Mouse (Mus musculus) embryonic facial prominence, embryonic 14.5 days (tissue): ENCODE measurements around the gene Pik3r4. TPM values are rescaled to one million over a fixed set of nuclear protein-coding genes. Genes with fewer than 3 reads are reported as not detected.

Source experiments
- ATAC-seq: fragments of 200-750 bp; cut with Nextera tagmentation; 2 replicates; pipeline ENCODE4 v1.8.0; 2017; ENCODE audit warnings: low read depth, moderate number of reproducible peaks, moderate TSS enrichment
- DNase-seq: peaks from one replicate; pipeline ENCODE4 v3.0.0-alpha.2; 2015; ENCODE audit warnings: low spot score
- H3K27ac ChIP-seq: fragments of 300-500 bp; sonication (generic); replicated peaks from 2 replicates; pipeline ENCODE4 v1.5.1; 2014; ENCODE audit warnings: low read depth, mild to moderate bottlenecking, low read length, moderate library complexity
- H3K27me3 ChIP-seq: fragments of 300-500 bp; sonication (generic); replicated peaks from 2 replicates; pipeline ENCODE4 v1.6.1; 2014; ENCODE audit warnings: low read length; ENCODE audit not compliant: control insufficient read depth, insufficient read depth
- H3K36me3 ChIP-seq: fragments of 300-500 bp; sonication (generic); 2 replicates; pipeline ENCODE4 v1.6.1; 2014; ENCODE audit warnings: low read length, mixed read lengths; ENCODE audit not compliant: control insufficient read depth, insufficient read depth
- H3K4me1 ChIP-seq: fragments of 300-500 bp; sonication (generic); 2 replicates; pipeline ENCODE4 v1.6.1; 2014; ENCODE audit warnings: antibody characterized with exemption, low read length; ENCODE audit not compliant: control insufficient read depth, insufficient read depth
- H3K4me2 ChIP-seq: fragments of 300-500 bp; sonication (generic); 2 replicates; pipeline ENCODE4 v1.6.1; 2014; ENCODE audit warnings: low read depth, mild to moderate bottlenecking, low read length, moderate library complexity, mixed read lengths
- H3K4me3 ChIP-seq: fragments of 300-500 bp; sonication (generic); 2 replicates; pipeline ENCODE4 v1.5.1; 2014; ENCODE audit warnings: low read depth, mild to moderate bottlenecking, low read length
- H3K9ac ChIP-seq: fragments of 300-500 bp; sonication (generic); 2 replicates; pipeline ENCODE4 v1.6.1; 2014; ENCODE audit warnings: low read depth, mild to moderate bottlenecking, low read length, moderate library complexity, mixed read lengths
- H3K9me3 ChIP-seq: fragments of 300-500 bp; sonication (generic); 2 replicates; pipeline ENCODE4 v1.6.1; 2016; ENCODE audit warnings: low read length; ENCODE audit not compliant: control insufficient read depth
- WGBS: fragments of 180-500 bp; shearing (Covaris S2); extraction: QIAGEN DNeasy Blood & Tissue Kit; methylation state at CpG from one replicate; pipeline ENCODE4 v1.1.7; 2014; 5-methylcytosine and 5-hydroxymethylcytosine counted together
- polyA plus RNA-seq: library from polyadenylated mRNA; unstranded; fragments of >200 nt; fragmentation: Nextera tagmentation; extraction: Ambion mirVana; gene quantifications from 2 replicates; pipeline ENCODE4 v1.2.1, GENCODE M21; 2014

The Pik3r4 gene
- polyA plus RNA-seq, 1 experiment from 2014 or later, result 23.0 TPM

GRCm38 (mm10) chr9:105689485-105689884 is 46.7 kb downstream of the Pik3r4 start:
- no peak overlapping the region for H3K27ac ChIP-seq
- peaks cover 56% of the 10 kb centered on the region for H3K36me3 ChIP-seq
- H3K9me3 ChIP-seq, result no peaks in the 10 kb centered on the region
- H3K9ac ChIP-seq, result no peak overlapping the region
- no peak overlapping the region for H3K4me3 ChIP-seq
- H3K4me1 ChIP-seq, result no peaks in the 10 kb centered on the region
- 71% methylated on average over 7 of the region's 7 CpGs for WGBS
- DNase-seq, result no peak
- ATAC-seq, result peak; percentile 15; the same call in 1 of the 2 replicates
- H3K4me2 ChIP-seq, result no peak overlapping the region
- H3K27me3 ChIP-seq, result no peaks in the 10 kb centered on the region

GRCm38 (mm10) chr9:105692472-105692871 is 49.7 kb downstream of the Pik3r4 start:
- Histone ChIP-seq H3K36me3 (peaks cover 26% of the 10 kb centered on the region), H3K4me2 (no peak overlapping the region), H3K27ac (no peak overlapping the region), H3K9ac (no peak overlapping the region), H3K27me3 (no peaks in the 10 kb centered on the region), H3K4me1 (peaks cover 4% of the 10 kb centered on the region; the same call in 1 of the 2 replicates), H3K9me3 (no peaks in the 10 kb centered on the region), H3K4me3 (no peak overlapping the region)
- no peak for ATAC-seq
- 89% methylated on average over 14 of the region's 14 CpGs for WGBS
- DNase-seq, result no peak

- Histone ChIP-seq H3K27ac (no peak overlapping the region), H3K9ac (no peak overlapping the region), H3K4me3 (no peak overlapping the region), H3K27me3 (no peaks in the 10 kb centered on the region), H3K36me3 (peaks cover 20% of the 10 kb centered on the region), H3K9me3 (no peaks in the 10 kb centered on the region), H3K4me2 (no peak overlapping the region), H3K4me1 (peaks cover 9% of the 10 kb centered on the region)
- 82% methylated on average over 9 of the region's 9 CpGs for WGBS
- no peak for DNase-seq
- ATAC-seq, result no peak
Measured at GRCm38 (mm10) chr9:105693056-105693455, 50.3 kb downstream of the Pik3r4 start.

GRCm38 (mm10) chr9:105693854-105694253 is 51.1 kb downstream of the Pik3r4 start:
- peaks cover 17% of the 10 kb centered on the region for H3K4me1 ChIP-seq
- H3K9ac ChIP-seq, result no peak overlapping the region
- H3K4me2 ChIP-seq, result no peak overlapping the region
- H3K9me3 ChIP-seq, result no peaks in the 10 kb centered on the region
- H3K4me3 ChIP-seq, result no peak overlapping the region
- 7% methylated on average over 5 of the region's 5 CpGs for WGBS
- no peaks in the 10 kb centered on the region for H3K27me3 ChIP-seq
- peaks cover 13% of the 10 kb centered on the region; the same call in 1 of the 2 replicates for H3K36me3 ChIP-seq
- DNase-seq (peak; percentile 88), ATAC-seq (no peak)
- H3K27ac ChIP-seq, result no peak overlapping the region

GRCm38 (mm10) chr9:105696818-105697564 is 54.2 kb downstream of the Pik3r4 start:
- Histone ChIP-seq H3K36me3 (no peaks in the 10 kb centered on the region), H3K9ac (no peak overlapping the region), H3K4me3 (no peak overlapping the region), H3K4me2 (no peak overlapping the region), H3K27me3 (no peaks in the 10 kb centered on the region), H3K9me3 (no peaks in the 10 kb centered on the region), H3K4me1 (peaks cover 17% of the 10 kb centered on the region), H3K27ac (no peak overlapping the region)
- DNase-seq (no peak), ATAC-seq (no peak)
- WGBS, result 74% methylated on average over 7 of the region's 7 CpGs

- no peak overlapping the region; the same call in 1 of the 2 replicates for H3K27ac ChIP-seq
- ATAC-seq (peak; percentile 34; the same call in 1 of the 2 replicates), DNase-seq (peak; percentile 77)
- peaks cover 17% of the 10 kb centered on the region for H3K4me1 ChIP-seq
- no peak overlapping the region for H3K4me2 ChIP-seq
- H3K27me3 ChIP-seq, result no peaks in the 10 kb centered on the region
- WGBS, result 39% methylated on average over 9 of the region's 9 CpGs
- H3K9ac ChIP-seq, result no peak overlapping the region
- no peak overlapping the region for H3K4me3 ChIP-seq
- H3K9me3 ChIP-seq, result no peaks in the 10 kb centered on the region
- H3K36me3 ChIP-seq, result no peaks in the 10 kb centered on the region
Measured at GRCm38 (mm10) chr9:105697764-105698396, 55.1 kb downstream of the Pik3r4 start.

GRCm38 (mm10) chr9:105700702-105701101 is 57.9 kb downstream of the Pik3r4 start:
- H3K27ac ChIP-seq, result no peak overlapping the region
- ATAC-seq, result no peak

GRCm38 (mm10) chr9:105701966-105702365 is 59.2 kb downstream of the Pik3r4 start:
- Histone ChIP-seq H3K27me3 (no peaks in the 10 kb centered on the region), H3K4me1 (peaks cover 17% of the 10 kb centered on the region), H3K9ac (no peak overlapping the region), H3K27ac (no peak overlapping the region), H3K4me3 (no peak overlapping the region), H3K4me2 (no peak overlapping the region), H3K36me3 (no peaks in the 10 kb centered on the region), H3K9me3 (no peaks in the 10 kb centered on the region)
- WGBS, result 63% methylated on average over 9 of the region's 9 CpGs
- DNase-seq (peak; percentile 48), ATAC-seq (no peak)

More at GRCm38 (mm10) chr9:105700702-105701101, 57.9 kb downstream of the Pik3r4 start:
- Histone ChIP-seq H3K4me1 (peaks cover 17% of the 10 kb centered on the region), H3K4me3 (no peak overlapping the region), H3K9me3 (no peaks in the 10 kb centered on the region), H3K27me3 (no peaks in the 10 kb centered on the region), H3K36me3 (no peaks in the 10 kb centered on the region), H3K4me2 (no peak overlapping the region), H3K9ac (no peak overlapping the region)
- WGBS, result 70% methylated on average over 6 of the region's 6 CpGs
- no peak for DNase-seq
